Mouse (Mus musculus) urinary bladder, postnatal 25 days (tissue): ENCODE measurements around the gene Srsf2.
"Not testable (repeated sequence)": the region's sequence is repeated elsewhere in the genome, so short reads cannot be mapped to it uniquely, and the experiment has no call there.

Experiments
- DNase-seq: peaks from one replicate; pipeline ENCODE4 v3.0.0; 2022; ENCODE audit warnings: low spot score

Gene Srsf2

DNA sequence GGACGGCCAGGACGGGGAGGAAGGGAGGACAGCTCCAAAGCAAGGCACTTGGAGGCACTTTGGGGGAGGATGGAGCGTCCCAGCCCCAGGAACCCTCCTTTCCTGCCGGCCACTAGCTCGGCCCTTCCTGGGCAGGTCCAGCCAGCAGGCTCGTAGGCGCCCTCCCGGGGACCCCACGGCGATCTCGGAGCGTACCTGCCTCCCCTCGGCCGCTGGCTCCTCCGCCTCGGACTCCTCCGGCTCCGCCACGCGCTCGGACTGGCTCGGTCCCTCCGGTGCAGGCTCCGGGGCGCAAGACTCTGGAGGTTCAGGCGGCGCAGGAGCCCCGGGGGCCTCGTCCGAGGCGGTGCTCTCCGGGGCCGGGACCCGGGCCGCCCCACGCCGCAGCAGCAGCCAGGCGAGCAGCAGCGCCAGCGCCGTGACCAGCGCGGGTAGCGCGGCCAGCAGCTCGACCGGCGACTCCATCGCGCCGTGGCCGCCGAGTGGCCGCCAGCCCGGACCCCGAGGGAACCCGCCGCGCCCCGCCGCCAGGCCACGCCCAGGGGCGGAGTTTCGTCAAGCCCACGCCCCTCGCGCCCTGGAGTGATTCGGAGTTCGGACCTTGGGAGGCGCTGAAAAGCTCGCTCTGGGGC, 25.2 kb downstream of the Srsf2 start, which contains the start of gene Mxra7:
Gene Mxra7 (minus strand): TSS at position 513 of the 632 bp plus-strand sequence.
- peak; percentile 86 for DNase-seq

DNA sequence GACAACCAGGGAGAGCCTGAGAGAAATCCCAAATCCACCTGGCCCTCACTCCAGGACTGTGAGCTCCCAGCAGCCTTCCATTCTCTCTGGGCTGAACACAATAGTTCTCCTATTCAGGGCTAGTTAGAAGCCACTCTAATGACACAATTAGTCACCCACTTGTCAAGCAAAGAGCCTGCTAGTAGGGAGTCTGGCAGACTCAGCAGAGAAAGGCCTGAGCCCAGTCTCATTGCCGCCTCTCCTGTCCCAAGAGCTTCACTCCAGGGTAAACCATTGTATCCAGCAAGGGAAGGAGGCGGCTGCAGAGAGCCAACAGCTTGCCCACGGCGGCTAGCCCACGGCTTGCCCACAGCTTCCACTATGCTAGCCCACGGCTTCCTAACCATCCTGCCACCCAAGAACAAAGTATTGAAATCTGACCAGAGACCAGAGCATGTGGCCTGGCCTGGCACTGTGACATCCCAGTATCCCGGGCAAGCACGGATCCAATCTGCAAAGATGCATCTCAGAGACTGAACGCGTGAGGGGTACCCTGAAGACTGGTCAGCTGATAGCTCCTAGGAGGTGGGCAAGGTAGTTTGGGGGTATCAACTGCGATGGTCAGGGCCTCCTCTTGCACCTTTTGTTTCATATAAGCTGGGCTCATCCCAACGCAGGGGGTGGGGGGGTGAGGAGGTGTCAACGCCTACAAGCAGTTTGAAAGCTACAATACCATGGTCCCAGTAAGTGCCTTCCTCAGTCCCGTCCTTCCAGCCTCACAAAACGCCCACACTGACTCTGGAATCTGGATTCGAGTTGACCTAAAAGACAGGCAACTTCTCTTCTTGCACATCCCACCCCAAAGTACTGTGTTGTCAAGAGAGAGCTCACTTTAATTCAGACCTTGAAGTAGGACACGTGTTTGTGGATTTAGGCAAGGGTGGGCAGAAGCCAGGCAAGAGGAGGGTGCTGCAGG, 26.1 kb downstream of the Srsf2 start:
- no peak for DNase-seq

DNA sequence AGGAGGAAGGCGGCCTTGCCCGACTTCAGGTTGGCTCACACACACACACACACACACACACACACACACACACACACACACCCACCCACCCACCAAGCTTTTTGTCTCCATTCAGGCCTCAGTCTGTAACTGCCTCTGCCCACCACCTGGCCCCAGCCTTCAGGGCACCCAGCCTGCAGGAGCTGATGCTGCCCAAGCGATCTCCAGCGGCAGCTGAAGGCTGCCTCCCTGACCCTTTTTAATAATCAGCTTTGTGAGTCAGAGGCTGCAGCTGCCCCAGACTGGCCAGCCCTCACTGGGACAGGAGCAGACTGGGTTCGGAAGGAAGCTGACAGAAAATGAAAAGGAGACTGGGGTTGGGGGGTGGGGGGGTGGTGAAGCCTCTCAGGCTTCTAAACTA, 27.7 kb downstream of the Srsf2 start:
- DNase-seq: no peak

DNA sequence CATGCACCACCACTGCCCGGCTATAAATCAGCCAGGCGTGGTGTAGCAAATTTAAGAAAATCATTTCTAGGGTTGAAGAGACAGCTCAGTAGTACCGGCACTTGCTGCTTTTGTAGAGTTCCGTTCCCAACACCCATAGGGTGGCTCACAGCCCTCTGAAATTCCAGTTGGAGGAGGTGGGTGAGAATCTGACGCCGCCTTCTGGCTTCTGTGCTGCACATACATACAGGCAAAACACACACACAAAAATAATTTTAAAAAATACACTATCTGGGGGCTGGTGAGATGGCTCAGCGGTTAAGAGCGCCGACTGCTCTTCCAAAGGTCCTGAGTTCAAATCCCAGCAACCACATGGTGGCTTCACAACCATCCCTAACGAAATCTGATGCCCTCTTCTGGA, 29.0 kb downstream of the Srsf2 start:
- DNase-seq: not testable (repeated sequence)

DNA sequence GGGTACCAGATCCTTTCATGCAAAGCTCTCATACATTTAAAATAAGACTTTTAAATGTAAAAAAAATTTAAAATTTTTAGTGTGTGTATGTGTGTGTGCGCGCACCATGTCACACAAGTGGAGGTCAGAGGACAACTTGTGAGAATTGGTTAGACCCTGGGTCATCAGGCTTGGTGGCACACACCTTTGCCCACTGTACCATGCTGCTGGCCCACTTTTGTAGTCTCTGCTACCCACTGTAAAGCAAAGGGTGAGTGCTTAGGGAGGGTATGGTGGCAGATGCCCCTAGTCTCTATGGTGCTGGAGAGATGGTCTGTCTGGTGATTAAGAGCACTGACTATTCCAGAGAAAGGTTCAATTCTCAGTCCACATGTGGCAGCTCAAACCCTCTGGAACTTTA, 29.6 kb downstream of the Srsf2 start:
- DNase-seq: no peak

DNA sequence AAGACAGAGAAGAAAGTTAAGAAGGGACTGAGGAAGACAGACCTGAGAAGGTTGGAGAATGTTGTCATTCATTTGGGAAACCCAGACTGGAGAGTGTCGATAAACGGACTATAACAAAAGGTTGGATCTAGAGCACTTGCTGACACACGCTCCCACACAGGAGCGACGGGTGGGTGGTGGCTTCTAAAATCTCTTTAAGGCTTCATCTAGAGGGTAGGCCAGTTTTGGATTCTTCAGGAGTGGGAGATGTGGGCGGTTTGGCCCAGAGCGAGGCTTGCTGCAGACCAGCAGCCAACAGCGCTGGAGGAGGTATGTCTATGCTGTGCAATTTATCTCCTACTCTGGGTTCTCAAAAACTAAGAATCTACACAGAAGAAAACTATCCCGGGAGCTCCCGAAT, 30.3 kb downstream of the Srsf2 start:
- DNase-seq: no peak

DNA sequence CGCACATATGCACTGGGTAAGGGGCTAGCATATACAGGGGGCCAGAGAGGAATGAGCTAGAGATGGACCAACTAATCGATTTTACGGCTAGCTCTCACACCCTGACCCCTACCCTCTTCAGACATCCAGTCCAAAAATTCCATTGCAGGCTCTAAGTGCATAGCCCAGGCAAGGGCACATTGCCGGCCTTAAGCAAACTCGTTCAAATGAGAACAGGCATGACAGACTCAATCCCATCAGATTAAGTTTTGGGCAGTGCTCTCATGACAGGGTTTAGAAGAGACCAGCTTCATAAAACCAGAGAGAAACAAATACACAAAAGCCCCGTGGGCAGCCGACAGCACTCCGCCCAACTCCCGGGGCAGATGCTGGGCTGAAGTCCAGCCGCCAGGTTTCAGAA, 30.7 kb downstream of the Srsf2 start:
- DNase-seq: no peak

DNA sequence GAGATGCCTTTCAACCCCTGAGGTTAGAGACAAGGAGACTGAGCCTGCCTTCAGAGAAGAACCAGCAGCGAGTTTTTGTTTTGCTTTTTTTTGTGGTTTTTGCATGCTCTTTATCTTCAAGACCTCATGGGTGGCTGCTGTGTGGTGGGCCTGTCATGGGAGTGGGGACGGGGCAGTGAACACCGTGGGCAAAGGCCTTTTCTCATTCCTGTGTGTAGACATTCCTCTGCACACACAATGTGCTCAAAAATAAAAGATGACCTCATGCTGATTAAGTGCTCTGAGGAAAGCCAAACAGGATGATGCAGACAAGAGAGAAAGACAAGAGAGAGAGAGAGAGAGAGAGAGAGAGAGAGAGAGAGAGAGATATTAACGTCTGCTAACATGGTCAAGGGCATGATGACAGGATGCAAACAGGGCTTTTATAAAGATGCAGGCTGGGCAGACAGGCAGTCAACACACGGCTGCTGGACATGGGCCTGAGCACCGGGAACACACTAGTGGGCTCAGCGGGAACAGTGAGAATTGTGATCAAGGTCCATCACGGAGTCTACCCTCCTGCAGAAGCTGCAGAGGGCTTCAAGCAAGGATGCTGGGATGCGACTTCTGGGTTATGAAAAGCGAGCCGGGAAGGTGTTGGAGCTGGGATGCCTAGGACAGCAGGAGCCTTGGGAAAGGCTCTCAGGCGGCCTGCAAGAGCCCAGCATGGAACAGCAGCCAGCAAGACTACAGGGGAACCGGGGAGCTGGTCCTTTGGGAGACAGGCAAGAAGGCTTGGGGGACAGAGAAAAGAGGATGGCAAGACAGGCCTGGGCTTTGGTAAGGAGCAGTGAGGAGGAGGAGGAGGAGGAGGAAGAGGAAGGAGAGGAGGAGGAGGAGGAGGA, 31.6 kb downstream of the Srsf2 start:
- DNase-seq: no peak

DNA sequence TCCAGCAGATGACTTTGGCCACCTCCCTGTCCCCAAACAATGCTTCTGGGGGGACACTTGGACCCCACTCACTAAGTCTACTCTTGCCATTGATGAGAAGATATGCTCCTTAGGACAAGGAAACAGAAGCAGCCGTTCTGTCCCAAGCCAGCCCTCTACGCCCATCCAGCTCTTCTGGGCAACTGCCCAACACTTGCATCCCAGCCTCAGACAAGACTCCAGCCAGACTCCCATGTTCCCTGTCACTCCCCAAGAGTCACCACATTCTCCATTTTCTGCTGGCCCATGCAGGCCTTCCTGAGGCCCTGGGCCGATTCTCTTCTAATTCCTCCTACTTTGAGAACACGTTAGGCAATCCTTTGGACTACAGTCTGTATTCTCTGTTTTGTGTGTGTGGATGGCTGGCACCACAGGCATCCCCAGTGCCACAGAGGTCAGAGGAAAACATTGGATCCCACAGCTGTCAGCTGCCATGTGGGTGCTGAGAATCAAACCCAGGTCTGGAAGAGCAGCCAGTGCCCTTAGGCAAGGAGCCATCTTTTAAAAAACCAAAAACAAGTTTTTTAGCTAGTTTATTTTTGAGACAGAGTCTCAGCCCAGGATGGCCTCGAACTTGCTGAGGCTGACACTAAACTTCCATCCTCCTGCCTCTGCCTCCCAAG, 32.8 kb downstream of the Srsf2 start:
- DNase-seq: no peak

DNA sequence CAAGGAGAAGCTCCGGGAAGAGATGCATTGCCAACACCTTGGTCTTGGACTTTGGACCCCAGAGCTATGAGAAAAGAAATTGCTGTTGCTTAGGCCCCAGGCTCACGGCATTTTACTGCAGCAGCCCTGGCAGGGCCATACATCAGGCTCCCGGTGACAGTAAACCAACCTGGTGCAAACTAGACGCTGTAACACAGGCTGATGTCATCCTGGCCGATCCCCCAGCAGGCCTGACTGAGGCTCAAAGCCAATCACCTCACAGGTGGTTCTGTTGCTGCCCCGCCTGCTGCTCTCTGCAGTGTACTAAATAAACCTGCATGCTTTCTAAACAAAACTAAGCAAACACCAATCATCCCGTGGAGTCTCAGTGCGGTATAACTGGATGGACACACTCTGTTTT, 34.2 kb downstream of the Srsf2 start:
- no peak for DNase-seq

DNA sequence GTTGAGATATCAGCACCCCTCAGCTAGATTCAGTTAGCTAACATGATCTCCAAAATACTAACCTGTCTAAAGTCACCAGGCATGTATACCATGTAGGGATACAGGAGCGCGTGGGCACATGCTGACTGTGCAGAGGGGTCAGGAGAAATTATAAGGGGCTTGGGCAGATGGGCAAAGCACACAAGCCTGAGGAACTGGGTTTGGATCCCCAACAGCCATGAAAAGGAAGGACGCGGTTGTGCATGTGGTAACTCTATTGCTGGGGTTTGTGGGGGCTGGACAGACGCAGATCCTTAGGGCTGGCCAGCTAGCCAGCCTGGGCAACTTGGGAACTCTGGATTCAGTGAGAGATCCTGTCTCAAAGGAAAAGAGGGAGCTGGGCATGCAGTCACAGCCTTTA, 35.3 kb downstream of the Srsf2 start:
- no peak for DNase-seq

DNA sequence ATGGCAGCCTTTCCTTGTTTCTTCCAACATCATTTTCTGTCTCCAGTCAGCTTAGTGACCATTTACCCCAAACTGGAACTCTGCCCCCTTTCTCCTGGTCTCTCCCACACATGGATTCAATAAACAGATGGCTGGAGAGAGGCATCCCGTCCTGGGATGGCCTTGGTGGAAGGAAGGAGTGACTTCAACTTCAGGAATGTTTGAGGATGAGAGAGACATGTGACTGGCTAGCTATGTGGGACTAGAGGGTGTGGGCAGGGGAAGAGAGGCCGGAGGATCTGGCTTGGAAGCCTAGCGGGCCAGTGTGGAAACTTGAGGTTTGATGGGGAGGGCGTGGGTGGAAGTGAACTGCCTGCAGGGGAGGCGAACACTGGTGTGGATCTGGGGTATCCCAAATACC, 36.1 kb downstream of the Srsf2 start:
- no peak for DNase-seq

DNA sequence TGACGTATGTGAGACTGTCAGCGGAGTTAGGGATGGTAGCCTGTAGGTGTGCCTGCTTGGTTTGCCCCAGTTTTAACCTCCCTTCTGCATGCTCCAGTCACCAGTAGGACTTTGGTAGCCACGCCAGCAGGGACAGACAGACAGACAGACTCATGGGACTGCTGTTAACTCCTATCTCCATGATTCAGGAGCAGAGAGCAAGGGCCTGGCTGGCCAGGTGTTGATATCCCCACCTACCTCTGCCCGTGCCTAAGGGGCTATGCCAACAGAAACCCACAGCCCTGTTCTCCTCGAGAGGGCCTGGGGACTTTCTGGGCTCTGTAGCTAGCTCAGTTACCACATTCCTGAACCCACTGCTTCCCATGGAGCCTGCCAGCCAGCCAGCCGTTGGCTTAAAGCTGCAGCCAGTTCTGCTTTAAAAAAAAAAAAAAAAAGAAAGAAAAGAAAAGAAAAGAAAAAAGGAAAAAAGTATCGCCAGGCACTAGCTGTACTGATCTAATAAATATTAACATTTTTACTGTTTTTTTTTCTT, 37.9 kb downstream of the Srsf2 start:
- no peak for DNase-seq

DNA sequence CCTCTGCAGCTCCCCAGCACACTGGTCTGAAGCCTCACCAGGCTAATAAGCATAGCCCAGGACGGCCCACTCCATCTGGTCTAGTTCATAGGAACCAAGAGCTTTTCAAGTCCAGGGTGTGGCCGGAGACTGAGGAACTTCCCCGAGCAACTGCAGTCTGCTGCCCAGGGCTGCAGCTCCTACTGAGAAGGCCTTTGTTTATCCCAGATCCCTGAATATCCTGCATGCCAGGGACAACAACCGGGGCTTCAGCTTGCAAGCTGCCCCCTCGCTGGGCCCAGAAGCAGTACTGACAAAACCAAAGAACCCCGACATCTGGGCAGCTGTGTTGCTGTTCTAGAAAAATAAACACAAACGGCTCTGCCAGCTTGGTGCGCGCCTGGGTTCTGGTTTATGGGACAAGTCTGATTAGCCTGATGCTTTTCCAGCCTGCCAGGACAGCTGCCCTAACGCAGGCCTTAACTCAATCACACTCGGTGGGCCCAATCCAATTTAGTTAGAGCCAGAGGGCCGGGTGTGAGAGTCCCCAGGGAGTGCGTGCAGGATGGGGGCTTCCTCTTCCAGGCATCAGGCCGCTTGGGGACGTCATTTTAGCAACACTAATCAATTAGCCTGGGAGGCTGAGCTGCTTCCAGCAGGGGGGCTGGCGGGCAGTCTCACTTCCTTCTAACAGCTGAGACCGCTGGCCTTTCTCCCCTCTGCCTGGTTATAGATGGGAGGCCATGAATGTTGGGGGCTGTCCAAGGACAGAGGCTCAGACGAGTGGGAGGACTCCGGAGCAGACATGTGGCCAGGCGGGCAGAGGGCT, 38.6 kb downstream of the Srsf2 start:
- no peak for DNase-seq

DNA sequence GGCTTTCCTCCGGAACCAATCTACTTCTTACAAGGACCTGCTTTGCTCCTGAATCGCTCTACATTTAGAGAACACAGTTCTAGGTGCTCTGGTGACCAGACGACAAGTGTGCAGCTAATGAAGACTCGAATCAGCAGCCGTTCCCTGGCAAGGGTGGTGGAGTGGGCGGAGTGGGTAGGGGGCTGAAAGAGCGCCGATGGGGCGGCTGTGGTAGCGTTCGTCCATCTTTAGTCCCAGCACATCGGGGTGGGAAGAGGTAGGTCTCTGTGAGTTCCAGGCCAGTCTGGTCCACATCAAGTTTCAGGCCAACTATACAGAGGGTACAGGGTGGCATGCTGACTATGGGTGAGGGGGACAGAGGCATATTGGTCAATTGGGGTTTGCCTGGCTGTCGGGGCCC, 39.3 kb downstream of the Srsf2 start:
- no peak for DNase-seq

DNA sequence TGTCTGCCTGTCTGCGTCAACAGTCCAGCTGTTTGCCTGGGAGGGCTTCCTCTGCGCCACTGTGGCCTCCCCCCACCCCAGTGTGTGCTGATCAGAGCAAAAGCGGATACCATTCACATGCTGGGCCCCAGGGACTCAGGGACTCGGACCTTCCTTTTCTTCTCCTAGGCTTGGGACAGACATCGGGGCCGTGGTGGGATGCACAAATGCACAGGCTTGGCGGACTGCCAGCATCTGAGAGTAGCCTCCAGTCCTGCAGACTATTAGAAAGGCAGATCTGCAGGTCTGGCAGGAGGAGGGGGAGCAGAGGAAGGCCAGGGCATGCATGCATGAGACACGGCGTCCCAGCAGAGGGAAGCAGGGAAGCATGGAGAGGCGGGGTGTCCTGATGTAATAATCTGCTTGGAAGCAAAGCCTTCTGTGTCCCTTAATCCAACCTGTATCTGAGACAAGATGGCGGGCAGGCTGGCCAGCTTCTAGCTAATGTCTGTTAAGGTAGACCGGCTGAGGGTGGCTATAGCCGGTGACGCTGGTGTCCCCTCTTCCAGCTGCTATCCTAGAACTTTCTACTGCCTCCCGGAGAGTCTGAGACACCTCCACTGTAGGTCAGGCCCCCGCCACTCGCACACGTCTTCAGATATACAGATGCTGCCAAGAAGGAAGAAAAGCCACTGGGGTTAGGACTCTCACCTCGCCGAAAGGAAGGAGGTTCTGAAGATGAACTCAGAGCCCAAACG, 39.9 kb downstream of the Srsf2 start:
- DNase-seq: no peak

DNA sequence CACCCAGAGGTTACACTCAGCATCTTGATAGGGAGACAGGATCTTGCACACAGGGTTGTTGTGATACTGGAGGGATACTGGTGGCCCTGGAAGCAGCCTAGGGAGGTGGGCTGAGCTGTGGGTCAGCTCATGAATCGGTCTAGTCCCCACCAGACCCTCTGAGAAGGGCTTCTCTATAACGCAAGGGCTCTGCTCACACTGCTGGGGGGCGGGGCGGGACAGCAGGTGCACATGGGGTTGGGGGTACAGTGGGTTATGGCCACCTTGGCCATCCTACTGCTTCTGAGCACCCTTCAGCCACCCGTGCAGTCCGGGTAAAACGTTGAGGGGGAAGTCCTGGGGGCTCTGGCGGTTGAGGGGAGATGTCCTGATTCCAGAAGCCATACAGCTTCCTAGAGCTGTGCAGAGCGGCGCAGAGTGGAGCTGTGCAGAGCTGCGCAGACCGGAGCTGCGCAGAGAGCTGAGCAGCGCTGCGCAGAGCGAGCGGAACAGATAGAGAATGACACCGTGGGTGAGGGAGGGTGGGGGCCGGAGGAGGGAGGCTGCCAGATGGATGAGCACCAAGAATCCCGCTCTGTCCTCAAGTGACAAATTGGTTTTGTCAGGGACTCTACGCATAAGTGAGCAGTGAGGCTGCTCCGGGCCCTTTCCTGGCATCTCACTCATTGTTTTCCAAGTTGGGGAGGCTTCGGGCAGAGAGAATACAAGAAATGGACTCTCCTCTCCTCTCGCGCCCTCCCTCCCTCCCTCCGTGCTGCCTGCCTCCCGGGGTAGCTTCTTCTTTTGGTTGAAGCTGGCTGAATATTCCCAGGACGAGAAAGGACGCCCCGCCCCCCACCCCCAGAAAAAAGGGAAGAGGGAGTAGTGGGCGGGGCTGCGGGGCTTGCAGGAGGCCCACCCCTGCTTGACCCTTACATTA, 41.7 kb downstream of the Srsf2 start:
- DNase-seq: no peak

DNA sequence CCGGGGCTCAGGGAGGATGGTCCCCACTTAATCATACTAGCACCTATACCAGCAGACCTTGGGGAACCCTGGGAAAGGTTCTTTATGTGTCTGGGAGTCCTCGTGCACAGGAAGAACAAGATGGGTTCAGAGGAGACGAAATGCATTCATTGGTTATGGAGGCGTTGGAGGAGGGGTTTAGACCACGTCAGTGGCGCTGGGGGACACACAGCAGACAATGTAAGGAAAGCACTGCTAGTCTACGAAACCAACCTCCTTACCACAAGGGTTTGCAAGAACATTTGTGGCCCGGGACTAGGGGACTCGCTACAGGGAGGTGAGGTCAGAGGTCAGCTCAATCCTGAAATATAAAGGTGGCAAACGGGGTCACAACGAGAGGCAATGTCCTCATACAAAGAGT, 42.4 kb downstream of the Srsf2 start:
- DNase-seq: no peak

DNA sequence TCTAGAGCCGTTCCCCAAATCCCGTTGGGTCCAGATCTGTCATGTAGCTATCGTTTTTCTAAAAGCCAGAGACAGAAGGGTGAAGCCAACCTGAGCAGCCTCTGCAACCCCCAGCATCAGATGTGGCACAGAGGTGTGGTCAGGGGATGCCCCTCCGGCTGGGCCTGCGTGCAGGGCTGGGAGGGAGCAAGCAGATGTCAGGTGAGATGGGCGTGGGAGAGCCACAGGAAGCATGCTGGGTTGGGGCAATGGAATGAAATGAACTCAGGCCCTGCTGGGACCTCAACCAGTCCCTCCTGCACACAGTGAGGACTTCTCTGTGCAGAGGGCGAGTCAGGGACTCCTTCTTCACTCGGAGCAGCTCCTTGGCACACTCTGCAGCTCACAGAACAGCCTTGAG, 43.4 kb downstream of the Srsf2 start:
- DNase-seq: no peak
